Mouse (Mus musculus): ENCODE results near the gene Pld2. TPM values are rescaled to one million over a fixed set of nuclear protein-coding genes. Genes with fewer than 3 reads are reported as not detected.

Pld2 gene
- polyA plus RNA-seq, 2 experiments: 7.5 to 18.9 TPM

DNA sequence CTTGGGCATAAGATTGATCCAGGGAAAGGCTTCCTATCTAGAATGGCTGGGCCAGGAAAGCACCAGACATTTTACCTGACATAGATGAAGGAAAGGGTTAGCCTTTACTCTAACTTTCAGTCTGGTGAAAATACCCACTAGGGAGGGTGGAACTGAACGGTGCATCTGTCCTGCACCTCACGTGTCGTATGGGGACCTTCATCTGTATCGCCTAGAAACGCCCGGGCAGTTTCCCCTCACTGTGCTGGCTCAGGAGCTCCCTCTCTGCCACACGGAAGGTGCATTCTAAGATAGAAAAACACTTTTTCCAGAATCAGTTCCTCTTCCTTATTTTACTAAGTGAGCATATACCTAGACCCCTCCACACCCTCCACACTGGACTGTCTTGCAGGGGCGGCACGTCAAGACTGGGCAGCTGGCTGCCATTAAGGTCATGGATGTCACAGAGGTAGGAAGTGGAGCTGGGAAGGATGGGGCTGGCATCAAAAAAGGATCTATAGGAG lies 58.6 kb downstream of the Pld2 start:
- no peak for ATAC-seq (ENCODE audit: low FRiP score, low read depth)
- DNase-seq (ENCODE audit: low spot score): no peak
- Histone ChIP-seq H3K4me3 (replicated peaks; ENCODE audit: low read length) (no peak overlapping the region), H3K36me3 (ENCODE audit: control insufficient read depth, insufficient read depth, low read length) (peaks cover 36% of the 10 kb centered on the region), H3K27ac (replicated peaks; ENCODE audit: low read depth, low read length) (no peak overlapping the region), H3K4me1 (ENCODE audit: control insufficient read depth, insufficient read depth, low read length) (no peaks in the 10 kb centered on the region), H3K9ac (ENCODE audit: low read depth, low read length, severe bottlenecking) (no peak overlapping the region), H3K9me3 (ENCODE audit: control insufficient read depth, low read length) (no peaks in the 10 kb centered on the region), H3K4me2 (replicated peaks; ENCODE audit: low read depth, low read length, severe bottlenecking) (no peak overlapping the region), H3K27me3 (ENCODE audit: control insufficient read depth, insufficient read depth, low read length) (no peaks in the 10 kb centered on the region)
- no peak for TF ChIP-seq POLR2A (IDR thresholded peaks at IDR 0.05; ENCODE audit: borderline replicate concordance, extremely low read depth, insufficient read depth, insufficient read length)
- WGBS: 88% methylated on average over 9 of the region's 9 CpGs

DNA sequence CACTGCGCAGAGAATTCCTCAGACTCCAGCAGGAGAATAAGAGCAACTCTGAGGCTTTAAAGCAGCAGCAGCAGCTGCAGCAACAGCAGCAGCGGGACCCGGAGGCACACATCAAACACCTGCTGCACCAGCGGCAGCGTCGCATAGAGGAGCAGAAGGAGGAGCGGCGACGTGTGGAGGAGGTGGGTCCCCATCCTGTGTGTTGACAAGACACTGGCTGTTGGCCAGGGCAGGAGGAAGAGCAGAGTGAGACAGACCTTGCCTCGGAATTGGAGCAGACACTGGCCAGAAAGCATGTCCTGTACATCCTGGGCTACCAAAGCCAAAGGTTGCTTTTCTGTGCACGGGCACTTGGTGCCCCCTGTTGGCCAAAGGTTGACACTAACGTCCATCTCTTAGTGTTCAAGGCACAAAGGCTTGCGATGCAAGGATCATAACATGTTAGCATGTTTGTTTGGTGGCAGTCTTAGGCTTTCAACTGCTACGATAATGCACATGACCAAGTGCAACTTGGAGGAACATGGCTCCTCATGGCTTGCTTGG lies 65.2 kb downstream of the Pld2 start:
- Histone ChIP-seq H3K36me3 (ENCODE audit: control insufficient read depth, insufficient read depth, low read length) (peaks cover 73% of the 10 kb centered on the region), H3K4me3 (replicated peaks; ENCODE audit: low read length) (no peak overlapping the region), H3K27me3 (ENCODE audit: control insufficient read depth, insufficient read depth, low read length) (no peaks in the 10 kb centered on the region), H3K4me1 (ENCODE audit: control insufficient read depth, insufficient read depth, low read length) (no peaks in the 10 kb centered on the region), H3K4me2 (replicated peaks; ENCODE audit: low read depth, low read length, severe bottlenecking) (no peak overlapping the region), H3K9ac (ENCODE audit: low read depth, low read length, severe bottlenecking) (no peak overlapping the region), H3K9me3 (ENCODE audit: control insufficient read depth, low read length) (no peaks in the 10 kb centered on the region), H3K27ac (replicated peaks; ENCODE audit: low read depth, low read length) (no peak overlapping the region)
- DNase-seq (ENCODE audit: low spot score) (peak; percentile 72), ATAC-seq (ENCODE audit: low FRiP score, low read depth) (no peak)
- TF ChIP-seq POLR2A (IDR thresholded peaks at IDR 0.05; ENCODE audit: borderline replicate concordance, extremely low read depth, insufficient read depth, insufficient read length): no peak
- WGBS: 58% methylated on average over 14 of the region's 14 CpGs

DNA sequence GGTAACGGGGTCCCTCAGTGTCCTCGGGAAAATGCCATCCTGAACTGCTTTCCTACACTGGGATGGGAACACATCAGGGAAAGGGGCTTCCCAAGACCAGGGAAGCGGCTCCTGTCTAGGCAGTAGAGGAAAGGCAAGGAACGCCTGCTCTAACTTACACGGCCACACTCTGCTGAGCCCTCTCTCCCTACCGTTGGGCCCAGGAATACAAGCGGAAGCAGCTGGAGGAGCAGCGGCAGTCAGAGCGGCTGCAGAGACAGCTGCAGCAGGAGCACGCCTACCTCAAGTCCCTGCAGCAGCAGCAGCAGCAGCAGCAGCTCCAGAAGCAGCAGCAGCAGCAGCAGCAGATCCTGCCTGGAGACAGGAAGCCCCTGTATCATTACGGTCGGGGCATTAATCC lies 66.9 kb downstream of the Pld2 start:
- H3K4me3 ChIP-seq (replicated peaks; ENCODE audit: low read length): no peak overlapping the region
- H3K9ac ChIP-seq (ENCODE audit: low read depth, low read length, severe bottlenecking): no peak overlapping the region
- no peaks in the 10 kb centered on the region for H3K4me1 ChIP-seq (ENCODE audit: control insufficient read depth, insufficient read depth, low read length)
- peaks cover 83% of the 10 kb centered on the region for H3K36me3 ChIP-seq (ENCODE audit: control insufficient read depth, insufficient read depth, low read length)
- no peak for TF ChIP-seq POLR2A (IDR thresholded peaks at IDR 0.05; ENCODE audit: borderline replicate concordance, extremely low read depth, insufficient read depth, insufficient read length)
- no peak overlapping the region for H3K27ac ChIP-seq (replicated peaks; ENCODE audit: low read depth, low read length)
- no peaks in the 10 kb centered on the region for H3K27me3 ChIP-seq (ENCODE audit: control insufficient read depth, insufficient read depth, low read length)
- ATAC-seq (ENCODE audit: low FRiP score, low read depth): no peak
- H3K4me2 ChIP-seq (replicated peaks; ENCODE audit: low read depth, low read length, severe bottlenecking): no peak overlapping the region
- WGBS: 72% methylated on average over 12 of the region's 12 CpGs
- no peaks in the 10 kb centered on the region for H3K9me3 ChIP-seq (ENCODE audit: control insufficient read depth, low read length)
- no peak for DNase-seq (ENCODE audit: low spot score)

DNA sequence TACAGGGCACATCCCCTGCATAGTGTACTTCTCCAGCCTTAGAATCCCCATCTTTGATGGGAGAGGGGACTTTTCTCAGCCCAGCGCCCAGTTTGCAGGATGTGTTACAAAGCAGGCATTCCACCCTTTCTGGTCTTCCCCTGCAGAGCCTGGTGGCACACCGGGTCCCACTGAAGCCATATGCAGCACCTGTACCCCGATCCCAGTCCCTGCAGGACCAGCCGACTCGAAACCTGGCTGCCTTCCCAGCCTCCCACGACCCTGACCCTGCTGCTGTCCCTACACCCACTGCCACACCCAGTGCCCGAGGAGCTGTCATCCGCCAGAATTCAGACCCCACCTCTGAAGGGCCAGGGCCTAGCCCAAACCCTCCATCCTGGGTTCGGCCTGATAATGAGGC lies 67.7 kb downstream of the Pld2 start:
- ATAC-seq (ENCODE audit: low FRiP score, low read depth) (no peak), DNase-seq (ENCODE audit: low spot score) (no peak)
- Histone ChIP-seq H3K27ac (replicated peaks; ENCODE audit: low read depth, low read length) (no peak overlapping the region), H3K4me3 (replicated peaks; ENCODE audit: low read length) (no peak overlapping the region), H3K4me2 (replicated peaks; ENCODE audit: low read depth, low read length, severe bottlenecking) (no peak overlapping the region), H3K9me3 (ENCODE audit: control insufficient read depth, low read length) (no peaks in the 10 kb centered on the region), H3K9ac (ENCODE audit: low read depth, low read length, severe bottlenecking) (no peak overlapping the region; the same call in 1 of the 2 replicates), H3K36me3 (ENCODE audit: control insufficient read depth, insufficient read depth, low read length) (peaks cover 89% of the 10 kb centered on the region), H3K4me1 (ENCODE audit: control insufficient read depth, insufficient read depth, low read length) (no peaks in the 10 kb centered on the region), H3K27me3 (ENCODE audit: control insufficient read depth, insufficient read depth, low read length) (no peaks in the 10 kb centered on the region)
- no peak for TF ChIP-seq POLR2A (IDR thresholded peaks at IDR 0.05; ENCODE audit: borderline replicate concordance, extremely low read depth, insufficient read depth, insufficient read length)
- 89% methylated on average over 9 of the region's 9 CpGs for WGBS

Other genes starting within 250 kb of the Pld2 start
- gene Alox12e, start 217.4 kb upstream of the Pld2 start, polyA plus RNA-seq (2012; rRNA removed): 0.04 and 0.09 TPM in 2 replicates
- 0.12 and 0.26 TPM in 2 replicates for gene Alox12e, start 217.4 kb upstream of the Pld2 start, polyA plus RNA-seq (2014; fragmentation: Nextera tagmentation; extraction: Ambion mirVana)
- gene Alox15, start 188.0 kb upstream of the Pld2 start, polyA plus RNA-seq (2012; rRNA removed): 0.15 and 0.31 TPM in 2 replicates
- gene Alox15, start 188.0 kb upstream of the Pld2 start, polyA plus RNA-seq (2014; fragmentation: Nextera tagmentation; extraction: Ambion mirVana): 0.25 TPM in 1 of 2 replicates, not detected in the other
- gene Pelp1, start 130.0 kb upstream of the Pld2 start, polyA plus RNA-seq (2012; rRNA removed): 37.1 and 45.2 TPM in 2 replicates
- 34.8 and 38.1 TPM in 2 replicates for gene Pelp1, start 130.0 kb upstream of the Pld2 start, polyA plus RNA-seq (2014; fragmentation: Nextera tagmentation; extraction: Ambion mirVana)
- 48.7 and 53.6 TPM in 2 replicates for gene Arrb2, start 107.4 kb upstream of the Pld2 start, polyA plus RNA-seq (2012; rRNA removed)
- gene Arrb2, start 107.4 kb upstream of the Pld2 start, polyA plus RNA-seq (2014; fragmentation: Nextera tagmentation; extraction: Ambion mirVana): 18.5 and 21.5 TPM in 2 replicates
- gene Med11, start 88.1 kb upstream of the Pld2 start, polyA plus RNA-seq (2012; rRNA removed): 27.6 and 32.4 TPM in 2 replicates
- 44.8 and 47.4 TPM in 2 replicates for gene Med11, start 88.1 kb upstream of the Pld2 start, polyA plus RNA-seq (2014; fragmentation: Nextera tagmentation; extraction: Ambion mirVana)
- 1.1 and 1.4 TPM in 2 replicates for gene Zmynd15, start 80.6 kb upstream of the Pld2 start, polyA plus RNA-seq (2012; rRNA removed)
- gene Zmynd15, start 80.6 kb upstream of the Pld2 start, polyA plus RNA-seq (2014; fragmentation: Nextera tagmentation; extraction: Ambion mirVana): 0.46 and 0.92 TPM in 2 replicates
- gene Cxcl16, start 80.1 kb upstream of the Pld2 start, polyA plus RNA-seq (2012; rRNA removed): 4.4 and 5.9 TPM in 2 replicates
- 4.3 and 6.3 TPM in 2 replicates for gene Cxcl16, start 80.1 kb upstream of the Pld2 start, polyA plus RNA-seq (2014; fragmentation: Nextera tagmentation; extraction: Ambion mirVana)
- gene Tm4sf5, start 34.8 kb upstream of the Pld2 start, polyA plus RNA-seq (2012; rRNA removed): 0.29 and 0.50 TPM in 2 replicates
- 0.33 and 0.95 TPM in 2 replicates for gene Tm4sf5, start 34.8 kb upstream of the Pld2 start, polyA plus RNA-seq (2014; fragmentation: Nextera tagmentation; extraction: Ambion mirVana)
- 0.14 TPM in 1 of 2 replicates, not detected in the other for gene Vmo1, start 25.4 kb upstream of the Pld2 start, polyA plus RNA-seq (2012; rRNA removed)
- gene Vmo1, start 25.4 kb upstream of the Pld2 start, polyA plus RNA-seq (2014; fragmentation: Nextera tagmentation; extraction: Ambion mirVana): 0.30 TPM in 1 of 2 replicates, not detected in the other
- gene Gltpd2, start 20.9 kb upstream of the Pld2 start, polyA plus RNA-seq (2012; rRNA removed): 0.24 and 0.36 TPM in 2 replicates
- 0.54 and 0.73 TPM in 2 replicates for gene Gltpd2, start 20.9 kb upstream of the Pld2 start, polyA plus RNA-seq (2014; fragmentation: Nextera tagmentation; extraction: Ambion mirVana)
- gene Psmb6, start 14.7 kb upstream of the Pld2 start, polyA plus RNA-seq (2012; rRNA removed): 421 and 423 TPM in 2 replicates
- gene Psmb6, start 14.7 kb upstream of the Pld2 start, polyA plus RNA-seq (2014; fragmentation: Nextera tagmentation; extraction: Ambion mirVana): 755 and 779 TPM in 2 replicates
- gene Gm40193, start 7.1 kb upstream of the Pld2 start, polyA plus RNA-seq (2012; rRNA removed): 1.2 TPM in 1 of 2 replicates, not detected in the other
- not detected in 2 replicates for gene Gm40193, start 7.1 kb upstream of the Pld2 start, polyA plus RNA-seq (2014; fragmentation: Nextera tagmentation; extraction: Ambion mirVana)
- 91.2 and 114 TPM in 2 replicates for gene Mink1, start 22.8 kb downstream of the Pld2 start, polyA plus RNA-seq (2012; rRNA removed)
- 19.8 and 23.0 TPM in 2 replicates for gene Mink1, start 22.8 kb downstream of the Pld2 start, polyA plus RNA-seq (2014; fragmentation: Nextera tagmentation; extraction: Ambion mirVana)
- gene 4930544D05Rik, start 75.8 kb downstream of the Pld2 start, polyA plus RNA-seq (2012; rRNA removed): not detected in 2 replicates
- not detected in 2 replicates for gene 4930544D05Rik, start 75.8 kb downstream of the Pld2 start, polyA plus RNA-seq (2014; fragmentation: Nextera tagmentation; extraction: Ambion mirVana)
- gene Chrne, start 79.2 kb downstream of the Pld2 start, polyA plus RNA-seq (2012; rRNA removed): 0.13 and 0.20 TPM in 2 replicates
- 0.43 TPM in 1 of 2 replicates, not detected in the other for gene Chrne, start 79.2 kb downstream of the Pld2 start, polyA plus RNA-seq (2014; fragmentation: Nextera tagmentation; extraction: Ambion mirVana)
- 0.47 and 0.69 TPM in 2 replicates for gene Gp1ba, start 99.1 kb downstream of the Pld2 start, polyA plus RNA-seq (2012; rRNA removed)
- gene Gp1ba, start 99.1 kb downstream of the Pld2 start, polyA plus RNA-seq (2014; fragmentation: Nextera tagmentation; extraction: Ambion mirVana): 0.48 and 0.56 TPM in 2 replicates
- gene Rnf167, start 107.2 kb downstream of the Pld2 start, polyA plus RNA-seq (2012; rRNA removed): 96.3 and 110 TPM in 2 replicates
- 109 and 119 TPM in 2 replicates for gene Rnf167, start 107.2 kb downstream of the Pld2 start, polyA plus RNA-seq (2014; fragmentation: Nextera tagmentation; extraction: Ambion mirVana)
- gene Slc25a11, start 107.4 kb downstream of the Pld2 start, polyA plus RNA-seq (2012; rRNA removed): 134 and 150 TPM in 2 replicates
- 159 and 163 TPM in 2 replicates for gene Slc25a11, start 107.4 kb downstream of the Pld2 start, polyA plus RNA-seq (2014; fragmentation: Nextera tagmentation; extraction: Ambion mirVana)
- 946 and 1,024 TPM in 2 replicates for gene Pfn1, start 114.6 kb downstream of the Pld2 start, polyA plus RNA-seq (2012; rRNA removed)
- 1,646 and 1,675 TPM in 2 replicates for gene Pfn1, start 114.6 kb downstream of the Pld2 start, polyA plus RNA-seq (2014; fragmentation: Nextera tagmentation; extraction: Ambion mirVana)
- 75.3 and 84.6 TPM in 2 replicates for gene Eno3, start 117.1 kb downstream of the Pld2 start, polyA plus RNA-seq (2012; rRNA removed)
- gene Eno3, start 117.1 kb downstream of the Pld2 start, polyA plus RNA-seq (2014; fragmentation: Nextera tagmentation; extraction: Ambion mirVana): 60.3 and 89.9 TPM in 2 replicates
- gene Spag7, start 129.4 kb downstream of the Pld2 start, polyA plus RNA-seq (2012; rRNA removed): 63.3 and 93.7 TPM in 2 replicates
- gene Spag7, start 129.4 kb downstream of the Pld2 start, polyA plus RNA-seq (2014; fragmentation: Nextera tagmentation; extraction: Ambion mirVana): 97.0 and 98.1 TPM in 2 replicates
- gene Camta2, start 148.0 kb downstream of the Pld2 start, polyA plus RNA-seq (2012; rRNA removed): 20.3 and 26.6 TPM in 2 replicates
- gene Camta2, start 148.0 kb downstream of the Pld2 start, polyA plus RNA-seq (2014; fragmentation: Nextera tagmentation; extraction: Ambion mirVana): 14.4 and 16.6 TPM in 2 replicates
- gene Inca1, start 160.1 kb downstream of the Pld2 start, polyA plus RNA-seq (2012; rRNA removed): 1.3 TPM in 2 replicates
- 0.81 and 0.93 TPM in 2 replicates for gene Inca1, start 160.1 kb downstream of the Pld2 start, polyA plus RNA-seq (2014; fragmentation: Nextera tagmentation; extraction: Ambion mirVana)
- 41.1 and 45.8 TPM in 2 replicates for gene Kif1c, start 160.5 kb downstream of the Pld2 start, polyA plus RNA-seq (2012; rRNA removed)
- 14.6 and 16.2 TPM in 2 replicates for gene Kif1c, start 160.5 kb downstream of the Pld2 start, polyA plus RNA-seq (2014; fragmentation: Nextera tagmentation; extraction: Ambion mirVana)
- gene Zfp3, start 224.1 kb downstream of the Pld2 start, polyA plus RNA-seq (2012; rRNA removed): 2.5 and 4.4 TPM in 2 replicates
- gene Zfp3, start 224.1 kb downstream of the Pld2 start, polyA plus RNA-seq (2014; fragmentation: Nextera tagmentation; extraction: Ambion mirVana): 5.9 and 7.3 TPM in 2 replicates